Mouse (Mus musculus) cerebellum, adult 2 months (tissue): Measurements from ENCODE around the gene Emx2.

Source experiments
- CTCF ChIP-seq: fragments of 200-500 bp; IDR thresholded peaks from 2 replicates; pipeline ENCODE4 v1.5.1; 2011; ENCODE audit warnings: low read depth, mild to moderate bottlenecking, control low read depth, low read length, moderate library complexity, borderline replicate concordance; ENCODE audit not compliant: insufficient read depth
- POLR2A ChIP-seq: fragments of 200-500 bp; IDR thresholded peaks from 2 replicates; pipeline ENCODE4 v1.6.1; 2011; ENCODE audit warnings: low read length, control low read depth, borderline replicate concordance; ENCODE audit not compliant: insufficient read depth

DNA sequence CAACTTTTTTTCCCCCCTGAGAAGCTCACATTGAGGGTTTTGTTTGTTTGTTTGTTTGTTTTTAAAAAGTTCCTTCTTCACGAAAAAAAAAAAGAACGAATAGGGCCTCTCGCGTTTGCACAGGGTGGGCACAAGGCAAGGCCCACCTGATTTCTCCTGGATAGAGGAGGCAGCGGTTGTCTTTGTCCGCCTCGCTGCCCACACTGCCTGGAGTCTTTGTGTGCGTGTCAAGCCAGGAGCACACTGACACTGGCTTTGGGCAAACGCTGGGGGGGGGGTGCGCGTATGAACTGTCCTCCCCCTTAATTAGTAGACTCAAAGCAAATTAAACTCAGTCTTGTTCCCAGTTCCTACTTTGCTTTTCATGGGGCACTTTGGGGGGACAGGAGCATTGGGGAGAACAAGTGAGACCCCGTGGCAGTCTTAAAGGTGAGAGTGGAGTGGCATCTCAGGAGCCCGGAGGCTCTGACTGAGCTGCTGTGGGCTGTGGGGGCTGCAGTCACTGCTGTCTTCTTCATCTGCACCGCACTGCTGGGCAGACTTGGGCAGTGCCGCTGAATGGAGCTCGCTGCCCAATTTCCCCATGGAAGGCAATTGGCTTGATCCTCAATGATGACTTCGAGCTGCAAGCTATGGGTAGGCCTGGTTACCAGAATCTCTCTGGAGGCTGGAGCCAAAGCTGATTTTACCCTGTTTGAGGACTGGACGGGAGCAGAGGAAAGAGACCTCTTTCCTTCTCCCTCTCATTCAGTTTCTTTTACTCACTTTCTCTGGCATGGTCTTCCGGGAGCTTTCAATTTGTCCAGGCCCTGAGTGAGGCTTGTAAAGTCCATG is 4.5 kb downstream of the Emx2 start:
- TF ChIP-seq POLR2A = no peak
- no peak for TF ChIP-seq CTCF
